Mouse (Mus musculus): ENCODE data around the gene Gm28230. TPM values are rescaled to one million over a fixed set of nuclear protein-coding genes. Genes with fewer than 3 reads are reported as not detected.

The Gm28230 gene
- polyA plus RNA-seq, 1 experiment, result not detected

DNA sequence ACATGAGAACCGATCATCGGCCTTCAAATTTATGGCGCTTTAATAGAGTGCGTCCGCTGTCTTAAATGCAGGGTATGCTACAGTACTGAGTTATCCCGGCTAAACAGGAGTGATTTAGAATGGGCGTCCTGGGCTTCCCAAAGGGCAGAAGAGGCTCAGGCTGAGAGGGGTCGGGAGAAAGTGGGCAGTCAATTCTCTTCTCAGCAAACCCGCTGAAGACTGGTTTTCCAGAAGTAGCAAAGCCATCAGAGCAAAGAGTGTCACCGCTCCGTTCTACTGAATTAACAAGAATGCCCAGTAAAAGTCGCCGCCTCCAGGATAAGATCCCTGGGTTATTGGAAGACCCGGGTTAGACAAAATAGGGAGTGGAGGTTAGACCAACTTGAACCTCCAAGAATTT is 13.3 kb downstream of the Gm28230 start:
- peaks cover 54% of the 10 kb centered on the region for H3K27me3 ChIP-seq (ENCODE audit: control insufficient read depth, insufficient read depth, insufficient read length)
- no peak for TF ChIP-seq CTCF (IDR thresholded peaks at IDR 0.05; ENCODE audit: control insufficient read depth, insufficient read depth, insufficient read length)
- TF ChIP-seq MYOD1 (IDR thresholded peaks at IDR 0.05; ENCODE audit: control insufficient read depth, insufficient read length, low read depth), result no peak
- TF ChIP-seq CEBPB (IDR thresholded peaks at IDR 0.05; ENCODE audit: low read depth), result no peak
- TF ChIP-seq USF1 (IDR thresholded peaks at IDR 0.05; ENCODE audit: low read depth), result no peak
- H3K79me2 ChIP-seq (ENCODE audit: control insufficient read depth, insufficient read depth), result no peaks in the 10 kb centered on the region
- no peak overlapping the region for H3K4me3 ChIP-seq (ENCODE audit: insufficient read depth, poor library complexity, severe bottlenecking)
- no peaks in the 10 kb centered on the region for H3K36me3 ChIP-seq (ENCODE audit: control insufficient read depth, insufficient read depth)
- H3K79me3 ChIP-seq (ENCODE audit: low read depth), result no peaks in the 10 kb centered on the region
- no peak overlapping the region for H3ac ChIP-seq (ENCODE audit: control insufficient read depth, insufficient read length, low read depth)

DNA sequence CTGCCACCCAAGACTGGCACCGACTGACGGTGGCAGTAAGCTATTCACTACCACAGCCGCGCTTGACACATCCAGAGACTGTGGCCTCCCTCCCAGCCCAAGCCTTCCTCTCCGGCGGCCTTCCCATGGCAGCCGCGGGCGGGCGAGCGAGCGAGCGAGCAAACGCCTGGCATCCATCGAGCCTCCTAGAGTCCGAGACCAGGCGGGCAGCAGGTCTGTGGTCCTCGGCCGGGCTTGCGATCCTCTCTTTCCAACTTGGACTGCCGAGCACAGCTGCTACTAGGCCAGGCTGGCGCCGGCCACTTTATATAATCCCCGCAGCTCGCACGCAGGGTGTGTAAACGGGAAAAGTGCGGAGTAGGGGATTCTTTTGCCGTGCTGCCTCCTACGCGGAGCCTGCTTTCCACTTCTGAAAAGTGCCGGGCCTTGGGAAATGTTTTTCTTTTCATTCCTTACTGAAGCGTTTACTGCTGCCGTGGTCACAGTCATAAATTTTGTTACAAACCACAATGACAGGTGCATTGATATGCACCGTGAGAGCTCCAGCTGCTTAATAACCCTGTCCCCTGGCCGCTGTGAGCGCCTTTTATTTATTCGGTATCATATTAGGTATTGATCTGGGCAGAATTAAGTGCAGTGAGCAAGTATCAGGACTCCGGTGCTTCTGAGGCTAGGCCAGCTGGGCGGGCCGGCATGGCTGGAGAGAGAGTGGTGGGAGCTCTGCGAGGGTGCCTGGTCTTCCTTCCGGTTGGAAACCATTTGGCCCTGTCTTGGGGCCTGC is 14.0 kb downstream of the Gm28230 start:
- H3ac ChIP-seq (ENCODE audit: control insufficient read depth, insufficient read length, low read depth), result no peak overlapping the region
- no peak overlapping the region for H3K4me3 ChIP-seq (ENCODE audit: insufficient read depth, poor library complexity, severe bottlenecking)
- TF ChIP-seq MYOD1 (IDR thresholded peaks at IDR 0.05; ENCODE audit: control insufficient read depth, insufficient read length, low read depth) (no peak), MYOG (IDR thresholded peaks at IDR 0.05; ENCODE audit: control insufficient read depth, extremely low read depth, insufficient read length) (no peak), CEBPB (IDR thresholded peaks at IDR 0.05; ENCODE audit: low read depth) (no peak), CTCF (IDR thresholded peaks at IDR 0.05; ENCODE audit: control insufficient read depth, insufficient read depth, insufficient read length) (no peak)
- H3K79me3 ChIP-seq (ENCODE audit: low read depth), result no peaks in the 10 kb centered on the region
- H3K27me3 ChIP-seq (ENCODE audit: control insufficient read depth, insufficient read depth, insufficient read length), result peaks cover 51% of the 10 kb centered on the region
- H3K79me2 ChIP-seq (ENCODE audit: control insufficient read depth, insufficient read depth), result no peaks in the 10 kb centered on the region
- H3K36me3 ChIP-seq (ENCODE audit: control insufficient read depth, insufficient read depth), result no peaks in the 10 kb centered on the region

DNA sequence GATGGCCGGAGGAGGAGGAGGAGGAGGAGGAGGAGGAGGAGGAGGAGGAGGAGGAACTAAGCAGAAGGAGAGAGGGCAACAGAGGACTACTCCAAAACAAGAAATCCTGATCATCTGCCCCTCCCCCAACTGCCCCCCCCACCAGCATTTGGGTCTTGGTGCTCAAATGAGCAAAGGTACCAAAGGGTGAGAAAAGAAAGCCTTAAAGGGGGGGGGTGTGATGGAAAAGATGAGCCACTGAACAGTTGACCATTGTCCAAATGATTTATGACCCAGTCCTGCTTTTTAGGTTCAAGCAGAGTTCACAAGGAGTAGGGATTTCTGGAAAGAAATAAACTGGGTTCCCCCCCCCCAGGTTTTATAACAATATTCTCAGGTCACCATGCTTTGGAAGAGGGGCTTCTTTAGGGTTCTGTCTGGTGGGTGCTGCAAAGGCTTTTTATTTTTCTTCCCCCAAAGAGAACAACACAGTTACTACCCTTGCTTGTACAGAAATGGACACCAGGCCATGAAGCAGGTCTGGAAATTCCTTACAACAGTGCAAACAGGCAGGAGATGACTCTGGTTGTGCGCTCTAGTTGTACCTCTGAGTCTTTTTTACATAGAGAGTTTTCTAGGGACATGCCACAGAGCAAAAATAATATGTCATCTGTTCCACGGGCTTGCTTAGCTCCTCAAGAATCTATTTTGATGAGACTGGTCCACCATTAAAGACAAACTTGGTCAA is 14.9 kb downstream of the Gm28230 start:
- no peaks in the 10 kb centered on the region for H3K36me3 ChIP-seq (ENCODE audit: control insufficient read depth, insufficient read depth)
- no peak overlapping the region for H3K4me3 ChIP-seq (ENCODE audit: insufficient read depth, poor library complexity, severe bottlenecking)
- no peaks in the 10 kb centered on the region for H3K79me3 ChIP-seq (ENCODE audit: low read depth)
- H3K79me2 ChIP-seq (ENCODE audit: control insufficient read depth, insufficient read depth), result no peaks in the 10 kb centered on the region
- H3ac ChIP-seq (ENCODE audit: control insufficient read depth, insufficient read length, low read depth), result no peak overlapping the region
- peaks cover 46% of the 10 kb centered on the region for H3K27me3 ChIP-seq (ENCODE audit: control insufficient read depth, insufficient read depth, insufficient read length)
- TF ChIP-seq FOSL1 (IDR thresholded peaks at IDR 0.05; ENCODE audit: insufficient read depth, low read length, poor library complexity, severe bottlenecking), result no peak
- no peak for TF ChIP-seq CEBPB (IDR thresholded peaks at IDR 0.05; ENCODE audit: low read depth)
- TF ChIP-seq USF1 (IDR thresholded peaks at IDR 0.05; ENCODE audit: low read depth), result no peak
- TF ChIP-seq MYOG (IDR thresholded peaks at IDR 0.05; ENCODE audit: control insufficient read depth, extremely low read depth, insufficient read length), result no peak
- TF ChIP-seq MYOD1 (IDR thresholded peaks at IDR 0.05; ENCODE audit: control insufficient read depth, insufficient read length, low read depth), result no peak
- TF ChIP-seq CTCF (IDR thresholded peaks at IDR 0.05; ENCODE audit: control insufficient read depth, insufficient read depth, insufficient read length), result no peak
- TF ChIP-seq MAX (IDR thresholded peaks at IDR 0.05), result no peak

DNA sequence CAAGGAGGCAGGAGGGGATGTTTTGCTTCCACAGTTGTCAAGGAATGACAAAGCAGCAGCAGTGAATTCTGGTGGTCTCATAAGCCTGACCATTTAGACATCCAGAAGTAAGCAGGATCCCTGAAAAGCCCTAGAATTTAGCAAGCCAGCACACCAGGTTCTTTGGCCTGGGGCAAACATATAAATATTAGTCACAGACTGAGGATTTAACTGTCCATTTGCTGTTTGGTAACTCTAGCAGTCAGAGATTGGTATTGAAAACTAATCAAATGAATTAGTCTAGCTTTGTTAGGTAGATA is 15.4 kb downstream of the Gm28230 start:
- H3K79me3 ChIP-seq (ENCODE audit: low read depth), result no peaks in the 10 kb centered on the region
- no peak overlapping the region for H3ac ChIP-seq (ENCODE audit: control insufficient read depth, insufficient read length, low read depth)
- H3K79me2 ChIP-seq (ENCODE audit: control insufficient read depth, insufficient read depth), result no peaks in the 10 kb centered on the region
- H3K27me3 ChIP-seq (ENCODE audit: control insufficient read depth, insufficient read depth, insufficient read length), result peaks cover 41% of the 10 kb centered on the region
- TF ChIP-seq MYOG (IDR thresholded peaks at IDR 0.05; ENCODE audit: control insufficient read depth, extremely low read depth, insufficient read length) (no peak), CEBPB (IDR thresholded peaks at IDR 0.05; ENCODE audit: low read depth) (no peak), CTCF (IDR thresholded peaks at IDR 0.05; ENCODE audit: control insufficient read depth, insufficient read depth, insufficient read length) (no peak), MYOD1 (IDR thresholded peaks at IDR 0.05; ENCODE audit: control insufficient read depth, insufficient read length, low read depth) (no peak), MAX (IDR thresholded peaks at IDR 0.05) (no peak), FOSL1 (IDR thresholded peaks at IDR 0.05; ENCODE audit: insufficient read depth, low read length, poor library complexity, severe bottlenecking) (no peak), USF1 (IDR thresholded peaks at IDR 0.05; ENCODE audit: low read depth) (no peak)
- no peaks in the 10 kb centered on the region for H3K36me3 ChIP-seq (ENCODE audit: control insufficient read depth, insufficient read depth)
- H3K4me3 ChIP-seq (ENCODE audit: insufficient read depth, poor library complexity, severe bottlenecking), result no peak overlapping the region

DNA sequence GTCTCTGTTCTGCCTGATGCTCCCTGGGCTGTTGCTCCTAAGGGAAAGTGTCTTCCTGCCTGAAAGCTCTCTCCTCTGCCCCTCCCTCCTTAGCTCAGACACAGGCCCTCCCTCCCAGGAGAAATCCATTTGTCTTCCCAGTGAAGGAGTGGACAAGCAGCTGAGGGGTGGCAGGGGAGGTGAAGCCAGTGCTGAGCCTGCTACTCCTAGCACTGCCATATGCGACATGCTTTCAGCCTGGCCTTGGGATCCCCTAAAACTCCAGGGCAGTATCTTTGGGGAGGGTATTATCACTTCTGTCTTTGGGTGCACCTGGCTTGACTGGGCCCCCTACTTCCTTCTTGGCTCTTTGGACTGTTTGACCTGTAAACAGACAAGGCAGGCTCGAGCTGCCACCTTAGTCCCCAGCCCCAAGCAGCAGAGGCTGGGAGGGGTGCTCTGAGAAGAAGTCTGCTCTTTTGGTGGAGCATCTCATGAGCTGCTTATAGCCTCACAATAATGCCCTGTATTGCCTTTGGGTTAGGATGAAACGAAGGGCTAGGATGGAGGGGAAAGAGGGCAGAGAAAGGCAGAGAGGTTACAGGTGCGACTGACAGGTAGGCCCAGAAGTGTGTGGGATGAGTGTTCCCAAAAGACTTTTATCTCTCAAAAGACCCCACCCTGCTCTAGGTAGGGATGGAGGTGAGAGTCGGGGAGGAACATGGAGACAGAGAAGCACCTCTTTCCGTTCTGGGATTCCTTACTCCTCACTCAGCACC is 19.2 kb downstream of the Gm28230 start:
- H3K36me3 ChIP-seq (ENCODE audit: control insufficient read depth, insufficient read depth), result no peaks in the 10 kb centered on the region
- no peak overlapping the region for H3ac ChIP-seq (ENCODE audit: control insufficient read depth, insufficient read length, low read depth)
- no peaks in the 10 kb centered on the region for H3K79me2 ChIP-seq (ENCODE audit: control insufficient read depth, insufficient read depth)
- no peak for TF ChIP-seq FOSL1 (IDR thresholded peaks at IDR 0.05; ENCODE audit: insufficient read depth, low read length, poor library complexity, severe bottlenecking)
- TF ChIP-seq MYOG (IDR thresholded peaks at IDR 0.05; ENCODE audit: control insufficient read depth, extremely low read depth, insufficient read length), result no peak
- TF ChIP-seq CEBPB (IDR thresholded peaks at IDR 0.05; ENCODE audit: low read depth), result no peak
- no peak for TF ChIP-seq MYOD1 (IDR thresholded peaks at IDR 0.05; ENCODE audit: control insufficient read depth, insufficient read length, low read depth)
- no peak for TF ChIP-seq USF1 (IDR thresholded peaks at IDR 0.05; ENCODE audit: low read depth)
- TF ChIP-seq MAX (IDR thresholded peaks at IDR 0.05), result no peak
- H3K4me3 ChIP-seq (ENCODE audit: insufficient read depth, poor library complexity, severe bottlenecking), result no peak overlapping the region
- H3K79me3 ChIP-seq (ENCODE audit: low read depth), result no peaks in the 10 kb centered on the region
- peaks cover 22% of the 10 kb centered on the region for H3K27me3 ChIP-seq (ENCODE audit: control insufficient read depth, insufficient read depth, insufficient read length)
